Mouse (Mus musculus): ENCODE measurements around the gene Arl2.
"Not testable (repeated sequence)": the region's sequence is repeated elsewhere in the genome, so short reads cannot be mapped to it uniquely, and the experiment has no call there.

- TF ChIP-seq CTCF (IDR thresholded peaks at IDR 0.05; ENCODE audit: low read depth, low read length); POLR2A (IDR thresholded peaks at IDR 0.05; ENCODE audit: insufficient read depth, low read length); EP300 (IDR thresholded peaks at IDR 0.05; ENCODE audit: insufficient read depth, low read depth, low read length): not testable (repeated sequence)
These were observed 8.2 kb downstream of the Arl2 start for GRCm38 (mm10) chr19:6133197-6133596.

Measured in ES-Bruce4 (cell line).